Mouse (Mus musculus) megakaryocyte, embryonic 14.5 days (primary cell): ENCODE measurements around the gene Gpr161. TPM values are rescaled to one million over a fixed set of nuclear protein-coding genes. Genes with fewer than 3 reads are reported as not detected.

Experiments
- H3K27me3 ChIP-seq: replicated peaks from 2 replicates; pipeline ENCODE3; 2012; ENCODE audit warnings: inconsistent platforms
- H3K36me3 ChIP-seq: replicated peaks from 2 replicates; pipeline ENCODE3; 2012; ENCODE audit warnings: low read length, inconsistent platforms, mixed read lengths
- H3K4me1 ChIP-seq: 2 replicates; pipeline ENCODE4 v1.6.1; 2012; ENCODE audit warnings: inconsistent platforms
- H3K4me3 ChIP-seq: replicated peaks from 2 replicates; pipeline ENCODE3; 2012; ENCODE audit warnings: moderate library complexity, mild to moderate bottlenecking, inconsistent platforms
- H3K9me3 ChIP-seq: 2 replicates; pipeline ENCODE4 v1.6.1; 2012; ENCODE audit warnings: inconsistent platforms
- FLI1 ChIP-seq: IDR thresholded peaks from 2 replicates; pipeline ENCODE4 v1.6.1; 2012; ENCODE audit warnings: low read length, inconsistent platforms, mixed read lengths
- GATA1 ChIP-seq: IDR thresholded peaks from 3 replicates; pipeline ENCODE4 v1.6.1; 2012; ENCODE audit warnings: mixed read lengths, low read length, inconsistent platforms, borderline replicate concordance
- polyA plus RNA-seq: library from polyadenylated mRNA; stranded (reverse); fragments of >175 nt; gene quantifications from 2 replicates; pipeline ENCODE4 v1.2.3, GENCODE M21; 2012; ENCODE audit warnings: low replicate concordance; ENCODE audit not compliant: insufficient read depth

Gene Gpr161
- polyA plus RNA-seq, 1 experiment = not detected

GRCm38 (mm10) chr1:165370990-165371389 lies 75.4 kb downstream of the Gpr161 start:
- Histone ChIP-seq H3K4me3 (no peak overlapping the region), H3K36me3 (peaks cover 37% of the 10 kb centered on the region), H3K9me3 (no peaks in the 10 kb centered on the region), H3K4me1 (no peaks in the 10 kb centered on the region; the same call in none of the 2 replicates), H3K27me3 (no peaks in the 10 kb centered on the region)
- TF ChIP-seq GATA1 = no peak
- no peak for TF ChIP-seq FLI1

GRCm38 (mm10) chr1:165373839-165374238 lies 78.2 kb downstream of the Gpr161 start:
- no peaks in the 10 kb centered on the region for H3K4me1 ChIP-seq
- no peaks in the 10 kb centered on the region for H3K27me3 ChIP-seq
- no peaks in the 10 kb centered on the region for H3K9me3 ChIP-seq
- no peak overlapping the region for H3K4me3 ChIP-seq
- TF ChIP-seq GATA1 = no peak
- TF ChIP-seq FLI1 = no peak
- peaks cover 24% of the 10 kb centered on the region for H3K36me3 ChIP-seq

Other genes with a start within 250 kb of the Gpr161 start
- gene Tbx19, start 135.0 kb upstream of the Gpr161 start, polyA plus RNA-seq = 0.30 TPM in 1 of 2 replicates, not detected in the other
- 1.7 TPM in 1 of 2 replicates, not detected in the other for gene Sft2d2, start 101.4 kb upstream of the Gpr161 start, polyA plus RNA-seq
- 2.5 and 21.2 TPM in 2 replicates for gene Tiprl, start 58.8 kb upstream of the Gpr161 start, polyA plus RNA-seq
- 9.9 and 18.0 TPM in 2 replicates for gene Dcaf6, start 164.7 kb downstream of the Gpr161 start, polyA plus RNA-seq
- gene Mpc2, start 164.8 kb downstream of the Gpr161 start, polyA plus RNA-seq = 156 and 160 TPM in 2 replicates
- gene Adcy10, start 189.4 kb downstream of the Gpr161 start, polyA plus RNA-seq = not detected in 2 replicates